Mouse (Mus musculus) cerebellum, adult 2 months (tissue): ENCODE measurements around the gene Lpcat3.
"Not testable (repeated sequence)": the region's sequence is repeated elsewhere in the genome, so short reads cannot be mapped to it uniquely, and the experiment has no call there.

ENCODE experiments used
- CTCF ChIP-seq: fragments of 200-500 bp; IDR thresholded peaks from 2 replicates; pipeline ENCODE4 v1.5.1; 2011; ENCODE audit warnings: low read depth, mild to moderate bottlenecking, control low read depth, low read length, moderate library complexity, borderline replicate concordance; ENCODE audit not compliant: insufficient read depth
- POLR2A ChIP-seq: fragments of 200-500 bp; IDR thresholded peaks from 2 replicates; pipeline ENCODE4 v1.6.1; 2011; ENCODE audit warnings: low read length, control low read depth, borderline replicate concordance; ENCODE audit not compliant: insufficient read depth

DNA sequence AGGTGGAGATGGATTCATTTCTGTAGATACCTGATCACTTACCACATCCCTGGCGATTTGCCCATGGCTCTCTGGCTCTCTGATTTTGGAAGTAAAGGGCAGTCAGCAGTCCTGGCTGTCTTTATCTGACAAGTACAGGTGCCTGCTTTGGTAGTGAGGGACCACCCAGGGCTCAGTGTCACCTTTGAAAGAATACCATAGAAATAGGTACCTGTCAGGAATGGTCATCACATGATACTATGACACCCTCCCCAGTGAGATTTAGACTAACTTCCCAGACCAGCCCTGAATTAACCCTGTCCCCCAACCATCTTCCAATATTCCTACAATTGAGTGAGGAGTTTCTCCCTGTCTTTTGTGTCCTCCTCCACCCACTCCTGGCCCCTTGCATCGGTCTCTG lies 26.8 kb upstream of the Lpcat3 start, which contains the start of gene C1s2:
- TF ChIP-seq CTCF, POLR2A: not testable (repeated sequence)
